In genomic region chr4:57851731-57852130, GRCm38 (mm10) we compare ENCODE assay signal across 31 mouse cellular contexts.
DNase-seq lines count a peak whose midpoint lies in the region; TF ChIP-seq lines count a peak whose summit lies in the region.
"Had no signal": no experiment of that assay in that cellular context is flagged by ENCODE, and none has a peak within 500 bp of the region (broad histone marks: within the 10 kb centered on the region; RNA-seq: fewer than 3 reads in every experiment).

No protein-coding gene starts in this region.

- 0 out of 2 replicates have a peak overlapping the region, but pooled peaks have one; percentile 4 for H3K4me3 ChIP-seq in E14TG2a.4 (replicated peaks; ENCODE audit: low read length)
- H3K4me3 ChIP-seq: forebrain, embryonic 15.5 days; heart, embryonic 10.5 days; heart, embryonic 15.5 days; hindbrain, embryonic 12.5 days; kidney, embryonic 15.5 days; layer of hippocampus, adult 2 months; midbrain, embryonic 10.5 days; midbrain, embryonic 15.5 days; neural tube, embryonic 15.5 days; stomach, embryonic 15.5 days had no signal

- TF ChIP-seq CTCF in E14TG2a.4 (conservative IDR thresholded peaks at IDR 0.05; ENCODE audit: low read length) = no peak

- intact Hi-C loops in heart, postnatal 36 days (cut with DNase I) = no loop called here

- DNase-seq in heart, adult 11 months = peak; percentile 66
- DNase-seq in heart, postnatal 36 days = no peak
- DNase-seq in ES-CJ7 (ENCODE audit: low read depth, low spot score) = peak; percentile 39
- peak; percentile 43 for DNase-seq in forelimb bud, embryonic 11.5 days (ENCODE audit: low read depth, low spot score)
- DNase-seq in embryo, embryonic 10.5 days (ENCODE audit: low spot score) = no peak
- DNase-seq in spleen, postnatal 14 days (ENCODE audit: low spot score in 2 of 2) = no peak
- DNase-seq: adrenal gland, postnatal 36 days; B cell, adult 2 months; cerebellum, adult 8-10 months; cerebellum, postnatal 25 days; embryo, embryonic 11 days; gastrocnemius, postnatal 10 days; kidney, adult 11 months; liver; lung, embryonic 14.5 days; retina, postnatal 1 day; right cerebral cortex, postnatal 14 days; thymus, adult 18-20 months; thymus, postnatal 36 days had no signal

- peaks cover 30% of the 10 kb centered on the region for H3K4me1 ChIP-seq in E14TG2a.4 (replicated peaks; ENCODE audit: low read depth, low read length)

- H3K9me3 ChIP-seq in E14TG2a.4 (ENCODE audit: low read length) = peaks cover 82% of the 10 kb centered on the region
- H3K9me3 ChIP-seq: forebrain, embryonic 15.5 days; heart, embryonic 10.5 days; heart, embryonic 15.5 days; hindbrain, embryonic 12.5 days; kidney, embryonic 15.5 days; midbrain, embryonic 15.5 days; neural tube, embryonic 15.5 days; stomach, embryonic 15.5 days had no signal

- H3K27me3 ChIP-seq in E14TG2a.4 (ENCODE audit: insufficient read depth, low read length) = no peaks in the 10 kb centered on the region
- H3K27me3 ChIP-seq: forebrain, embryonic 15.5 days; heart, embryonic 15.5 days; hindbrain, embryonic 12.5 days; kidney, embryonic 15.5 days; midbrain, embryonic 15.5 days; neural tube, embryonic 15.5 days; stomach, embryonic 15.5 days had no signal

- peaks cover 92% of the 10 kb centered on the region for H3K36me3 ChIP-seq in E14TG2a.4 (ENCODE audit: insufficient read depth, low read length)
- H3K36me3 ChIP-seq: G1E; midbrain, embryonic 15.5 days had no signal

Comparison
In these comparisons a context has a peak if more than half of its experiments do, and no peak if none do; other contexts are left out.
1. DNase-seq: peak in heart, adult 11 months (single experiment), ES-CJ7 (single experiment) and forelimb bud, embryonic 11.5 days (single experiment); none in heart, postnatal 36 days (0 of 2), embryo, embryonic 10.5 days (single experiment) and spleen, postnatal 14 days (0 of 2).